Mouse (Mus musculus): ENCODE measurements around the gene Cfap43. TPM values are rescaled to one million over a fixed set of nuclear protein-coding genes. Genes with fewer than 3 reads are reported as not detected.

Gene Cfap43
- total and polyA plus RNA-seq, 3 experiments = 3.2 to 12.7 (median 11.7) TPM

GRCm38 (mm10) chr19:47864721-47865120, 54.4 kb downstream of the Cfap43 start:
- dilution Hi-C loops (cut with MboI; ENCODE audit: extremely low pct_ligation_motif_present, extremely low pct_unique_long_range_greater_than_20kb, low sequenced_read_pairs) = no loop called here

DNA sequence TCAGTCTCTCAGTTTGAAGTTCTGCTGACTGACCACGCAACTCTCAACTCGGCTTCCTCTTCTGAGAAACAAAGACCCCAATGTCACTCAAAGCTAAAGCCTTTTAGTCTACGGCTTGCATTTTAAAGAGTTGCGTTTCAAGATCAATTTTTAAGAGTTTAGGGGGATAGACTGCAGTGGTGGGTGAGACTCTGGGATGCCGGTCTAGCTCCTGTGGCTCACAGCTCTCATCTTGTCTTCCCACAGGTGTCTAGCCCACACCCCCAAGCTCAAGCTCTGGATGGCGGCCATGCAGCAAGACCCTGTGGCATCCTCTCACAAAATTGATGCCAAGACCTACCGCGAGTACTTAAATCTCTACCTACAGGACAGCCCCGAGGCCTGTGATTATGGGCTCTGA, 55.0 kb downstream of the Cfap43 start:
- no peak overlapping the region for H3K4me2 ChIP-seq (ENCODE audit: insufficient read depth, low read depth, poor library complexity, severe bottlenecking)
- H3K36me3 ChIP-seq (replicated peaks in 1 of 2; ENCODE audit: control insufficient read depth in 1 of 2, insufficient read depth in 1 of 2, low read length in 1 of 2) = peaks cover 29 to 40% of the 10 kb centered on the region in 2 experiments
- H3K27me3 ChIP-seq (replicated peaks) = peaks cover 1% of the 10 kb centered on the region
- no peaks in the 10 kb centered on the region for H3K79me2 ChIP-seq (replicated peaks; ENCODE audit: control insufficient read depth, extremely low read depth, insufficient read depth, poor library complexity, severe bottlenecking)
- peaks cover 8 to 31% of the 10 kb centered on the region in 2 experiments for H3K4me1 ChIP-seq (ENCODE audit: control insufficient read depth in 1 of 2, insufficient read depth in 2 of 2)
- H3K27ac ChIP-seq (ENCODE audit: insufficient read depth, low read depth) = no peak overlapping the region
- TF ChIP-seq ELF1 (IDR thresholded peaks at IDR 0.05; ENCODE audit: low read depth, low read length) = no peak
- no peak for TF ChIP-seq ZMIZ1 (IDR thresholded peaks at IDR 0.05; ENCODE audit: low read depth, low read length)
- TF ChIP-seq ZNF384 (IDR thresholded peaks at IDR 0.05; ENCODE audit: low read depth, low read length) = no peak
- no peak for TF ChIP-seq PAX5 (IDR thresholded peaks at IDR 0.05; ENCODE audit: low read length)
- TF ChIP-seq EP300 (IDR thresholded peaks at IDR 0.05; ENCODE audit: low read length) = no peak
- no peak for TF ChIP-seq E2F4 (IDR thresholded peaks at IDR 0.05; ENCODE audit: insufficient replicate concordance, low read depth, low read length)
- TF ChIP-seq MYC (IDR thresholded peaks at IDR 0.05; ENCODE audit: low read depth, low read length) = no peak
- no peak for TF ChIP-seq CHD1 (IDR thresholded peaks at IDR 0.05; ENCODE audit: low read depth, low read length)
- no peak for TF ChIP-seq MAX (IDR thresholded peaks at IDR 0.05; ENCODE audit: low read length)
- TF ChIP-seq MAFK (IDR thresholded peaks at IDR 0.05; ENCODE audit: insufficient replicate concordance, low read length) = no peak
- TF ChIP-seq CHD2 (IDR thresholded peaks at IDR 0.05; ENCODE audit: low read length) = no peak
- no peak for TF ChIP-seq RCOR1 (conservative IDR thresholded peaks at IDR 0.05; ENCODE audit: low read depth, low read length)
- no peak for TF ChIP-seq GABPA (IDR thresholded peaks at IDR 0.05; ENCODE audit: insufficient replicate concordance, low read depth, low read length)
- TF ChIP-seq MXI1 (IDR thresholded peaks at IDR 0.05; ENCODE audit: low read depth, low read length) = no peak
- TF ChIP-seq SIN3A (IDR thresholded peaks at IDR 0.05; ENCODE audit: low read length) = no peak
- no peak for TF ChIP-seq NELFE (IDR thresholded peaks at IDR 0.05; ENCODE audit: low read depth, low read length)
- no peak for TF ChIP-seq USF1 (IDR thresholded peaks at IDR 0.05; ENCODE audit: low read depth, low read length)
- TF ChIP-seq JUND (conservative IDR thresholded peaks at IDR 0.05; ENCODE audit: low read depth, low read length) = no peak
- in situ Hi-C loops (cut with MboI; ENCODE audit: low pct_ligation_motif_present, low pct_unique_long_range_greater_than_20kb, low sequenced_read_pairs) (loop anchor here (25.0 kb wide), 1 partner anchor 502 kb away; no protein-coding TSS in a partner anchor), dilution Hi-C loops (cut with MboI; ENCODE audit: extremely low pct_ligation_motif_present, extremely low pct_unique_long_range_greater_than_20kb, low sequenced_read_pairs) (no loop called here)
- no peak overlapping the region for H3K4me3 ChIP-seq (replicated peaks in 1 of 3; ENCODE audit: low read depth in 2 of 3, low read length in 2 of 3, poor library complexity in 1 of 3)
- no peak for DNase-seq (ENCODE audit: extremely low read depth)
- H3K9ac ChIP-seq (ENCODE audit: insufficient read depth, low read depth) = no peak overlapping the region
- H3K9me3 ChIP-seq (replicated peaks; ENCODE audit: low read length) = no peaks in the 10 kb centered on the region

More at GRCm38 (mm10) chr19:47864721-47865120, 54.4 kb downstream of the Cfap43 start:
- TF ChIP-seq IRF4 (IDR thresholded peaks at IDR 0.05; ENCODE audit: low read depth, low read length) (no peak), BHLHE40 (IDR thresholded peaks at IDR 0.05; ENCODE audit: low read depth, low read length) (peak; percentile 45; the same call in 1 of the 2 replicates)
- H3K36me3 ChIP-seq (replicated peaks in 1 of 2; ENCODE audit: control insufficient read depth in 1 of 2, insufficient read depth in 1 of 2, low read length in 1 of 2) = peaks cover 22 to 33% of the 10 kb centered on the region in 2 experiments
- H3K9ac ChIP-seq (ENCODE audit: insufficient read depth, low read depth) = peak overlapping the region; percentile 98
- H3K4me2 ChIP-seq (ENCODE audit: insufficient read depth, low read depth, poor library complexity, severe bottlenecking) = peak overlapping the region; percentile 96
- peak overlapping the region; percentile 62 to 98 (median 77) for H3K4me3 ChIP-seq (replicated peaks in 1 of 3; ENCODE audit: low read depth in 2 of 3, low read length in 2 of 3, poor library complexity in 1 of 3)
- H3K9me3 ChIP-seq (replicated peaks; ENCODE audit: low read length) = no peaks in the 10 kb centered on the region
- DNase-seq (ENCODE audit: extremely low read depth) = no peak
- H3K27me3 ChIP-seq (replicated peaks) = peaks cover 1% of the 10 kb centered on the region
- peaks cover 8 to 24% of the 10 kb centered on the region in 2 experiments for H3K4me1 ChIP-seq (ENCODE audit: control insufficient read depth in 1 of 2, insufficient read depth in 2 of 2)
- in situ Hi-C loops (cut with MboI; ENCODE audit: low pct_ligation_motif_present, low pct_unique_long_range_greater_than_20kb, low sequenced_read_pairs) = loop anchor here (25.0 kb wide), 1 partner anchor 502 kb away; no protein-coding TSS in a partner anchor
- no peaks in the 10 kb centered on the region for H3K79me2 ChIP-seq (replicated peaks; ENCODE audit: control insufficient read depth, extremely low read depth, insufficient read depth, poor library complexity, severe bottlenecking)
- H3K27ac ChIP-seq (ENCODE audit: insufficient read depth, low read depth) = no peak overlapping the region
